ENCODE assay signal across 8 mouse cellular contexts in the genomic region with DNA sequence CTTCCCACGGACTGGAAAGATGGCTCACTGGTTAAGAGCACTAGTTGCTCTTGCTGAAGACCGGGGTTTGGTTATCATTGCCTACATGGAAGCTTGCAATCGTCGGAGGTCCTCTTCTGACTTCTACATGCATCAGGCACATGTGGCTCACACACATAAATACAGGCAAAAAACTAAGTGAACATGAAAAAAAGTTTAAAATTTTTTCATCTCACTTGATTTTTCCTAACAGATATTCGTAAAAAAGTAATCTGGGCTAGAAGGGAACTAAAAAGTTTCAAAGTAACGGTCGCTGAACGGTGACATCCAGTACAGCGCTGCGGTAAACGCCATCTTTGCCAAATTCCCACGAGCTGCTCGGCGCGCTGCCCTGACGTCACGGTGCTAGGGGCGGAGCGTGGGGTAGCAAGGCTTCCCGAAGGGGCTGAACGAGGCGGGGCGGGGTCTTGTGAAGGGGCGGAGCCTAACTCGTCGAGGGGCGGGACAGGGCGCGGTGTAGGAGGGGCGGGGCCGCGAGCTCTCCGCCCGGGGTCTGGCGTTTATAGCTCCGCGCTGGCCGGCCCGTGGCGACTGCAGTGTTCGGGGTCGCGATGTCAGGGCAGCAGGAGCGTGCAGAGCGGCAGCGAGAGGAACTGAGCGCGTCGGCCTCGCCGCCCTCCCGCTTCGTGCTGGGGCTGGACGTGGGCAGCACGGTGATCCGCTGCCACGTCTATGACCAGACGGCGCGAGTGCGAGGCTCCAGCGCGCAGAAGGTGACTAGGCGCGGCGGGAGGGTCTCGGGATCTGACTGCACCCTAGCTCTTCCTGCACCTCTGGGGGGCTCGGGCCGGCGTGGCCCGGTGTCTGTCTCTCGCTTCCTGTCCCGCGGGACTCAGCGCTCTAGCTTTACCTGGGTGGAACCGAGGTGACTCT. TPM values are rescaled to one million over a fixed set of nuclear protein-coding genes. Genes with fewer than 3 reads are reported as not detected.
DNase-seq lines count a peak whose midpoint lies in the region; ATAC-seq and TF ChIP-seq lines count a peak whose summit lies in the region.

A gene (plus strand): TSS at position 502 of the 912 bp plus-strand sequence.

- peak; percentile 58 for TF ChIP-seq POLR2A in cortical plate, adult 2 months (IDR thresholded peaks at IDR 0.05; ENCODE audit: extremely low read depth, insufficient read depth, low read length)

- no peak for TF ChIP-seq CTCF in cortical plate, adult 2 months (IDR thresholded peaks at IDR 0.05; ENCODE audit: extremely low read depth, insufficient read depth, low read length)

- DNase-seq in gastrocnemius, postnatal 10 days: peak; percentile 100
- DNase-seq in induced T-regulatory cell, adult 2 months (ENCODE audit: low read depth): peak; percentile 97
- peak; percentile 65 to 94 for DNase-seq in left cerebral cortex, adult 9 months (ENCODE audit: low spot score in 2 of 2)
- DNase-seq in right cerebral cortex, postnatal 14 days: peak; percentile 99
- DNase-seq in urinary bladder, postnatal 36 days (ENCODE audit: low spot score in 2 of 2): peak; percentile 94 to 98

- no peak within 1 kb of the TSS for H3K27ac ChIP-seq in cortical plate, adult 2 months (ENCODE audit: insufficient read depth, low read length)

- peak; percentile 92 for ATAC-seq in activated CD4-positive, CD25-positive, alpha-beta regulatory T cell, adult 4 months
- peak; percentile 96 for ATAC-seq in megakaryocyte progenitor cell, adult 5-6 weeks (replicated peaks; ENCODE audit: poor library complexity)

- H3K4me1 ChIP-seq in cortical plate, adult 2 months (ENCODE audit: control insufficient read depth, insufficient read depth, low read length): peaks cover 2% of the 10 kb centered on the region

- H3K4me3 ChIP-seq in cortical plate, adult 2 months (ENCODE audit: insufficient read depth, low read length): peak within 1 kb of the TSS; percentile 68

RNA-seq across cellular contexts. Expression of the gene that starts here (rescaled TPM):
- under 1 TPM; 0.55 to 0.69 TPM for polyA plus RNA-seq in activated CD4-positive, CD25-positive, alpha-beta regulatory T cell, adult 4 months (2017; shearing (Covaris generic))
- 3.2 and 3.9 TPM in 2 replicates for polyA plus RNA-seq in cortical plate, adult 2 months (2012; rRNA removed)
- total RNA-seq in gastrocnemius, postnatal 10 days (2021): 1 to 10 TPM; 3.6 to 6.5 TPM
- total RNA-seq in megakaryocyte progenitor cell, adult 5-6 weeks (2015): 2.0 and 4.2 TPM in 2 replicates
- 2.7 and 4.8 TPM in 2 replicates for total RNA-seq in megakaryocyte progenitor cell, adult 5-6 weeks (2017)

Comparison
In these comparisons a context has a peak if more than half of its experiments do, and no peak if none do; other contexts are left out.
1. Peak in ATAC-seq in activated CD4-positive, CD25-positive, alpha-beta regulatory T cell, adult 4 months; RNA of the gene not detected or under 1 TPM.